Mouse (Mus musculus): ENCODE results near the gene Coro1b.

Gene Coro1b

GRCm38 (mm10) chr19:4148491-4148806 is at the start of gene Coro1b:
Coro1b (plus strand) TSS chr19:4148619.
- Histone ChIP-seq H3K36me3 (ENCODE audit: insufficient read depth, low read length) (peaks cover 40% of the 10 kb centered on the region), H3K27me3 (ENCODE audit: insufficient read depth, low read length) (peaks cover 7% of the 10 kb centered on the region; the same call in 1 of the 2 replicates), H3K4me3 (replicated peaks; ENCODE audit: low read length) (peak within 1 kb of the TSS; percentile 87), H3K4me1 (replicated peaks; ENCODE audit: low read depth, low read length) (peaks cover 86% of the 10 kb centered on the region), H3K9me3 (ENCODE audit: low read length) (no peaks in the 10 kb centered on the region)
- TF ChIP-seq CTCF (conservative IDR thresholded peaks at IDR 0.05; ENCODE audit: low read length) (no peak), NANOG (IDR thresholded peaks at IDR 0.05; ENCODE audit: borderline replicate concordance, low read length) (no peak), POU5F1 (IDR thresholded peaks at IDR 0.05; ENCODE audit: borderline replicate concordance, low read length) (no peak)

- no peaks in the 10 kb centered on the region for H3K9me3 ChIP-seq (ENCODE audit: low read length)
- peaks cover 11% of the 10 kb centered on the region for H3K36me3 ChIP-seq (ENCODE audit: insufficient read depth, low read length)
- H3K4me1 ChIP-seq (replicated peaks; ENCODE audit: low read depth, low read length) = peaks cover 66% of the 10 kb centered on the region
- peak overlapping the region; percentile 90 for H3K4me3 ChIP-seq (replicated peaks; ENCODE audit: low read length)
- no peak for TF ChIP-seq POU5F1 (IDR thresholded peaks at IDR 0.05; ENCODE audit: borderline replicate concordance, low read length)
- TF ChIP-seq CTCF (conservative IDR thresholded peaks at IDR 0.05; ENCODE audit: low read length) = peak; percentile 68
- H3K27me3 ChIP-seq (ENCODE audit: insufficient read depth, low read length) = peaks cover 42% of the 10 kb centered on the region
Observed at GRCm38 (mm10) chr19:4099056-4099455, 49.4 kb upstream of the Coro1b start.

DNA sequence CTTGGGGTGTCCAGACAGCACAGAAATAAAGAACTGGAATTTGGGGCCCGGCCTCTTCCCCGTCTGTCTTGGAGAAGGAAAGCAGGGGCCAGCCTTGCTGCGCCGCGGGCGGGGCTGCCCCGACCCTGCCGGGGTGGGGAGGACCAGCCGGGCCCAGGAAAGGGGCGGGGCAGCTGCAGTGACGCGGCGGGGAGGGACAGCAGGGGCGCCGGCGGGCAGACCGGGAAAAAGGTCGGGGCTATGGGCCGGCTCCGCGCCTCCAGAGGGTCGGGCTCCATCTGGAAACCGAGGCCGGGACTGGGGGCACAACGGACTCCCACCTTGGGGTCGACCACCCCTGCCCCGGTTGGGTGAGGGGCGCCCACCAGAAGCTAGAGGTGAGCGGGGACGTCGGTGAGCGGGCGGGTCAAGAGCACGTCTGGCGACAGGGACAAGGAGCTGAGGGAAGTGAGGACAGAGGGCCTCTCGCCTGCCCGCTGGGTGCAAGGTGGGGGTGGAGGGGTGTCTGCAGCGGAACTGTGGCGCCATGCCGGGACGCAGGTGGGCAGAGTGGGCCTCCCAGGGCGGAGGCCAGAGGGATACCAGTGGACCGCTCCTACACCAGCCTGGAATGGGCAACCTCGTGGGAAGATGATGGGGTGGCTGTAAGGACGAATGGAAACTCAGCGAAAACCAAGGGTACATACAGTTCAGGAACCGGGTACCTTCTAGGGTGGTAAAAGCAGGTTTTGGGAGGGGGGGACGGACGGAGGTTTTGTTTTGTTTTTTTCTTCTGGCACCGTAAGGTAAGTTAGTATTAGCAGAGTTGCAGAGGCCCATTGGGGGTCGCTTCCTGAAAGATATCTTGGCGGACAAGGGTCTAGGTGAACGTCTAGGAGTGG is 48.3 kb upstream of the Coro1b start, which contains the start of gene Pitpnm1:
TSS of gene Pitpnm1 (plus strand) at position 162 of the 881 bp plus-strand sequence.
- TF ChIP-seq CTCF (conservative IDR thresholded peaks at IDR 0.05; ENCODE audit: low read length) (no peak), NANOG (IDR thresholded peaks at IDR 0.05; ENCODE audit: borderline replicate concordance, low read length) (no peak), POU5F1 (IDR thresholded peaks at IDR 0.05; ENCODE audit: borderline replicate concordance, low read length) (no peak)
- Histone ChIP-seq H3K4me1 (replicated peaks; ENCODE audit: low read depth, low read length) (peaks cover 61% of the 10 kb centered on the region), H3K9me3 (ENCODE audit: low read length) (no peaks in the 10 kb centered on the region), H3K36me3 (ENCODE audit: insufficient read depth, low read length) (peaks cover 11% of the 10 kb centered on the region), H3K27me3 (ENCODE audit: insufficient read depth, low read length) (peaks cover 44% of the 10 kb centered on the region), H3K4me3 (replicated peaks; ENCODE audit: low read length) (peak within 1 kb of the TSS; percentile 90)

- Histone ChIP-seq H3K9me3 (ENCODE audit: low read length) (no peaks in the 10 kb centered on the region), H3K4me1 (replicated peaks; ENCODE audit: low read depth, low read length) (peaks cover 56% of the 10 kb centered on the region), H3K4me3 (replicated peaks; ENCODE audit: low read length) (peak overlapping the region; percentile 90), H3K27me3 (ENCODE audit: insufficient read depth, low read length) (peaks cover 44% of the 10 kb centered on the region), H3K36me3 (ENCODE audit: insufficient read depth, low read length) (peaks cover 11% of the 10 kb centered on the region)
- TF ChIP-seq NANOG (IDR thresholded peaks at IDR 0.05; ENCODE audit: borderline replicate concordance, low read length) (no peak), CTCF (conservative IDR thresholded peaks at IDR 0.05; ENCODE audit: low read length) (no peak), POU5F1 (IDR thresholded peaks at IDR 0.05; ENCODE audit: borderline replicate concordance, low read length) (no peak)
Observed at GRCm38 (mm10) chr19:4100718-4101261, 47.6 kb upstream of the Coro1b start.

DNA sequence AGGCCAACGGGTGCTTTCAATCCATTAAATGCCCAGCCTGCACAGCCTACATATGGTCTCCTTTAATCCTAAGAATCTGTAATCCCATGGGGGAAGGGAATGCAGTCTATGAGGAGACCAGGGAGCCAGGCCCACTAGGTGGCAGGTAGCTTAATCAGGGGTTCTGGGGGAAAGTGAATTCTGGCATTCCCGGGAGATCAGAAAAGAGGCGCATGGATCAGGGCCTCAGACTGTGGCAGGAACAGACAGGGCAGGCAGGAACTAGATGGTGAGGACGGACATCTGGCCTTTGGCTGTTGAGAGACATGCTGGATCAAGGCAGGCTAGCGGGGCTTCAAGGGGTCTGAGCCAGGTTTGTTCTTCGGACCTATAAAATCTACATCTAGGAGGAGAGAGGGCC is 47.0 kb upstream of the Coro1b start:
- peaks cover 44% of the 10 kb centered on the region for H3K27me3 ChIP-seq (ENCODE audit: insufficient read depth, low read length)
- H3K36me3 ChIP-seq (ENCODE audit: insufficient read depth, low read length) = peaks cover 11% of the 10 kb centered on the region
- H3K4me3 ChIP-seq (replicated peaks; ENCODE audit: low read length) = peak overlapping the region; percentile 90
- no peaks in the 10 kb centered on the region for H3K9me3 ChIP-seq (ENCODE audit: low read length)
- TF ChIP-seq CTCF (conservative IDR thresholded peaks at IDR 0.05; ENCODE audit: low read length) = no peak
- TF ChIP-seq NANOG (IDR thresholded peaks at IDR 0.05; ENCODE audit: borderline replicate concordance, low read length) = no peak
- no peak for TF ChIP-seq POU5F1 (IDR thresholded peaks at IDR 0.05; ENCODE audit: borderline replicate concordance, low read length)
- H3K4me1 ChIP-seq (replicated peaks; ENCODE audit: low read depth, low read length) = peaks cover 52% of the 10 kb centered on the region

DNA sequence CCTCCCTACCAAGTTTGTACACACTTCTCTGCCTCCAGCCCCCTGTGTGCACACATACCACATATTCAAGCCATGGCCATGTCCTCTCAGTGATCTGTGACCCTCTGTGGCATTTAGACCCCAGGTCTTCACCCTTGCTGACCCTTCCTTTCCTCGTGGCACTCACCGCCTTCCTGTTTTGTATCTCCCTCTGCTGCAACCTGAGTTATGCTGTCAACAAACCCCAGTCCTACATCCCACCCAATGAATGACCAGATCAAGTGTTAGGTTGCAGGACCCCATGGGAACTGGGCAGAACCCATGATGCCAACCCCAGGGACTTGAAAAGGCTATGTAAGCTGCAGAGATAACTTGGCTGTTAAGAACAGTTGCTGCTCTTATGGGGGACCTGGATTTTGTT is 46.4 kb upstream of the Coro1b start:
- peaks cover 11% of the 10 kb centered on the region for H3K36me3 ChIP-seq (ENCODE audit: insufficient read depth, low read length)
- TF ChIP-seq NANOG (IDR thresholded peaks at IDR 0.05; ENCODE audit: borderline replicate concordance, low read length) = no peak
- no peak for TF ChIP-seq CTCF (conservative IDR thresholded peaks at IDR 0.05; ENCODE audit: low read length)
- no peak for TF ChIP-seq POU5F1 (IDR thresholded peaks at IDR 0.05; ENCODE audit: borderline replicate concordance, low read length)
- peaks cover 44% of the 10 kb centered on the region for H3K27me3 ChIP-seq (ENCODE audit: insufficient read depth, low read length)
- H3K9me3 ChIP-seq (ENCODE audit: low read length) = no peaks in the 10 kb centered on the region
- H3K4me3 ChIP-seq (replicated peaks; ENCODE audit: low read length) = no peak overlapping the region
- H3K4me1 ChIP-seq (replicated peaks; ENCODE audit: low read depth, low read length) = peaks cover 56% of the 10 kb centered on the region

- no peak for TF ChIP-seq NANOG (IDR thresholded peaks at IDR 0.05; ENCODE audit: borderline replicate concordance, low read length)
- no peak for TF ChIP-seq POU5F1 (IDR thresholded peaks at IDR 0.05; ENCODE audit: borderline replicate concordance, low read length)
- TF ChIP-seq CTCF (conservative IDR thresholded peaks at IDR 0.05; ENCODE audit: low read length) = no peak
- Histone ChIP-seq H3K4me3 (replicated peaks; ENCODE audit: low read length) (no peak overlapping the region), H3K9me3 (ENCODE audit: low read length) (no peaks in the 10 kb centered on the region), H3K36me3 (ENCODE audit: insufficient read depth, low read length) (peaks cover 11% of the 10 kb centered on the region), H3K27me3 (ENCODE audit: insufficient read depth, low read length) (peaks cover 44% of the 10 kb centered on the region), H3K4me1 (replicated peaks; ENCODE audit: low read depth, low read length) (peaks cover 57% of the 10 kb centered on the region)
Observed at GRCm38 (mm10) chr19:4102626-4103025, 45.8 kb upstream of the Coro1b start.

- Histone ChIP-seq H3K4me3 (replicated peaks; ENCODE audit: low read length) (no peak overlapping the region), H3K9me3 (ENCODE audit: low read length) (no peaks in the 10 kb centered on the region), H3K4me1 (replicated peaks; ENCODE audit: low read depth, low read length) (peaks cover 57% of the 10 kb centered on the region), H3K27me3 (ENCODE audit: insufficient read depth, low read length) (peaks cover 44% of the 10 kb centered on the region), H3K36me3 (ENCODE audit: insufficient read depth, low read length) (peaks cover 6% of the 10 kb centered on the region)
- TF ChIP-seq CTCF (conservative IDR thresholded peaks at IDR 0.05; ENCODE audit: low read length) (no peak), NANOG (IDR thresholded peaks at IDR 0.05; ENCODE audit: borderline replicate concordance, low read length) (no peak), POU5F1 (IDR thresholded peaks at IDR 0.05; ENCODE audit: borderline replicate concordance, low read length) (no peak)
Observed at GRCm38 (mm10) chr19:4103294-4103693, 45.1 kb upstream of the Coro1b start.

Data from E14TG2a.4 (cell line).